Mouse (Mus musculus) liver, embryonic 14.5 days (tissue): Measurements from ENCODE around the gene Spns3. TPM values are rescaled to one million over a fixed set of nuclear protein-coding genes. Genes with fewer than 3 reads are reported as not detected.
A peak's percentile ranks its signal among the peaks of the same experiment; 100 is the strongest.

Experiments used
- ATAC-seq: fragments of 200-750 bp; cut with Nextera tagmentation; 2 replicates; pipeline ENCODE4 v1.8.0; 2017; ENCODE audit warnings: moderate number of reproducible peaks, mild to moderate bottlenecking, moderate library complexity; ENCODE audit not compliant: insufficient read depth
- DNase-seq, 3 experiments: peaks; one replicate each; pipeline ENCODE4 v3.0.0-alpha.2; 2012 to 2013; ENCODE audit warnings: low read depth in 3 of 3, low spot score in 3 of 3
- H3K27ac ChIP-seq: fragments of 300-500 bp; sonication (generic); 2 replicates; pipeline ENCODE4 v1.5.1; 2014; ENCODE audit warnings: moderate library complexity, mild to moderate bottlenecking, control low read depth, inconsistent platforms
- H3K27me3 ChIP-seq: fragments of 300-500 bp; sonication (generic); 2 replicates; pipeline ENCODE4 v1.6.1; 2014; ENCODE audit warnings: mild to moderate bottlenecking, low read length, moderate library complexity; ENCODE audit not compliant: control insufficient read depth, insufficient read depth
- H3K36me3 ChIP-seq: fragments of 300-500 bp; sonication (generic); replicated peaks from 2 replicates; pipeline ENCODE4 v1.6.1; 2014; ENCODE audit warnings: low read depth; ENCODE audit not compliant: control insufficient read depth, insufficient read depth
- H3K4me1 ChIP-seq, 2 experiments: fragments of 200-500 bp in 1 of 2; fragments of 300-500 bp in 1 of 2; sonication (generic) in 1 of 2; replicated peaks; 2 replicates each; pipeline ENCODE4 v1.6.1; 2012 to 2014; ENCODE audit warnings: antibody characterized with exemption in 1 of 2, inconsistent platforms in 1 of 2, low read length in 1 of 2; ENCODE audit not compliant: control insufficient read depth in 2 of 2, insufficient read depth in 2 of 2
- H3K4me2 ChIP-seq: fragments of 300-500 bp; sonication (generic); 2 replicates; pipeline ENCODE4 v1.6.1; 2014; ENCODE audit warnings: low read depth, mild to moderate bottlenecking, control low read depth, moderate library complexity
- H3K4me3 ChIP-seq, 2 experiments: fragments of 200-500 bp in 1 of 2; fragments of 300-500 bp in 1 of 2; sonication (generic) in 1 of 2; 2 replicates each; pipeline ENCODE4 v1.5.1; 2012 to 2014; ENCODE audit warnings: low read depth in 2 of 2, low read length in 2 of 2, mild to moderate bottlenecking in 2 of 2, control low read depth in 1 of 2, inconsistent platforms in 1 of 2, moderate library complexity in 1 of 2; ENCODE audit not compliant: insufficient read depth in 1 of 2
- H3K9ac ChIP-seq: fragments of 300-500 bp; sonication (generic); replicated peaks from 2 replicates; pipeline ENCODE4 v1.6.1; 2014; ENCODE audit warnings: mild to moderate bottlenecking, control low read depth, moderate library complexity
- H3K9me3 ChIP-seq: fragments of 300-500 bp; sonication (generic); 2 replicates; pipeline ENCODE4 v1.6.1; 2016; ENCODE audit warnings: low read length, mixed read lengths; ENCODE audit not compliant: control insufficient read depth
- CTCF ChIP-seq: IDR thresholded peaks from 2 replicates; pipeline ENCODE4 v1.5.1; 2016; ENCODE audit warnings: antibody characterized with exemption, low read depth, control low read depth
- EP300 ChIP-seq: IDR thresholded peaks from 2 replicates; pipeline ENCODE4 v1.6.1; 2016; ENCODE audit warnings: antibody characterized with exemption, low read depth
- WGBS: fragments of 180-500 bp; shearing (Covaris S2); extraction: QIAGEN DNeasy Blood & Tissue Kit; methylation state at CpG from one replicate; pipeline ENCODE4 v1.1.7; 2014; ENCODE audit not compliant: insufficient replicate concordance; 5-methylcytosine and 5-hydroxymethylcytosine counted together
- polyA plus RNA-seq, 2 experiments: library from polyadenylated mRNA; depleted of rRNA in 1 of 2; stranded (reverse) in 1 of 2; unstranded in 1 of 2; fragments of >200 nt; fragmentation: Nextera tagmentation in 1 of 2; extraction: Ambion mirVana in 1 of 2; gene quantifications; 2 replicates each; pipeline versions ENCODE4 v1.2.1 to v1.2.3; 2012 to 2014

Spns3 gene
- polyA plus RNA-seq, 2 experiments: 1.3 TPM

GRCm38 (mm10) chr11:72446311-72447105 lies 103.8 kb downstream of the Spns3 start:
- H3K27me3 ChIP-seq: no peaks in the 10 kb centered on the region
- no peaks in the 10 kb centered on the region for H3K9me3 ChIP-seq
- ATAC-seq (no peak), DNase-seq (no peak)
- H3K4me2 ChIP-seq: no peak overlapping the region
- H3K4me3 ChIP-seq: no peak overlapping the region
- H3K36me3 ChIP-seq: peaks cover 87% of the 10 kb centered on the region
- no peak overlapping the region for H3K27ac ChIP-seq
- peak; percentile 77 for TF ChIP-seq CTCF
- no peak for TF ChIP-seq EP300
- no peak overlapping the region for H3K9ac ChIP-seq
- peaks cover 0 to 7% of the 10 kb centered on the region in 2 experiments for H3K4me1 ChIP-seq
- 67% methylated on average over 6 of the region's 6 CpGs for WGBS

Other genes starting within 250 kb of the Spns3 start
- gene Xaf1, start 248.9 kb downstream of the Spns3 start, polyA plus RNA-seq (2012; rRNA removed): 0.64 and 1.6 TPM in 2 replicates
- gene Xaf1, start 248.9 kb downstream of the Spns3 start, polyA plus RNA-seq (2014; fragmentation: Nextera tagmentation; extraction: Ambion mirVana): 1.7 TPM in 2 replicates
- not detected in 2 replicates for gene Fbxo39, start 236.1 kb downstream of the Spns3 start, polyA plus RNA-seq (2012; rRNA removed)
- gene Fbxo39, start 236.1 kb downstream of the Spns3 start, polyA plus RNA-seq (2014; fragmentation: Nextera tagmentation; extraction: Ambion mirVana): not detected in 2 replicates
- not detected in 2 replicates for gene Tekt1, start 188.1 kb downstream of the Spns3 start, polyA plus RNA-seq (2012; rRNA removed)
- not detected in 2 replicates for gene Tekt1, start 188.1 kb downstream of the Spns3 start, polyA plus RNA-seq (2014; fragmentation: Nextera tagmentation; extraction: Ambion mirVana)
- gene Smtnl2, start 138.8 kb downstream of the Spns3 start, polyA plus RNA-seq (2012; rRNA removed): 1.1 and 1.3 TPM in 2 replicates
- 0.85 and 0.86 TPM in 2 replicates for gene Smtnl2, start 138.8 kb downstream of the Spns3 start, polyA plus RNA-seq (2014; fragmentation: Nextera tagmentation; extraction: Ambion mirVana)
- gene Ggt6, start 115.0 kb downstream of the Spns3 start, polyA plus RNA-seq (2012; rRNA removed): 0.10 and 0.18 TPM in 2 replicates
- 0.25 and 0.38 TPM in 2 replicates for gene Ggt6, start 115.0 kb downstream of the Spns3 start, polyA plus RNA-seq (2014; fragmentation: Nextera tagmentation; extraction: Ambion mirVana)
- gene Mybbp1a, start 109.2 kb downstream of the Spns3 start, polyA plus RNA-seq (2012; rRNA removed): 31.0 and 56.3 TPM in 2 replicates
- 65.5 and 72.6 TPM in 2 replicates for gene Mybbp1a, start 109.2 kb downstream of the Spns3 start, polyA plus RNA-seq (2014; fragmentation: Nextera tagmentation; extraction: Ambion mirVana)
- gene Spns2, start 60.6 kb downstream of the Spns3 start, polyA plus RNA-seq (2012; rRNA removed): 8.6 and 12.9 TPM in 2 replicates
- gene Spns2, start 60.6 kb downstream of the Spns3 start, polyA plus RNA-seq (2014; fragmentation: Nextera tagmentation; extraction: Ambion mirVana): 3.8 and 6.3 TPM in 2 replicates
- gene Ube2g1, start 56.8 kb upstream of the Spns3 start, polyA plus RNA-seq (2012; rRNA removed): 5.6 and 7.5 TPM in 2 replicates
- gene Ube2g1, start 56.8 kb upstream of the Spns3 start, polyA plus RNA-seq (2014; fragmentation: Nextera tagmentation; extraction: Ambion mirVana): 21.7 and 22.7 TPM in 2 replicates
- gene Ankfy1, start 139.5 kb upstream of the Spns3 start, polyA plus RNA-seq (2012; rRNA removed): 9.4 and 10.5 TPM in 2 replicates
- 11.9 and 14.6 TPM in 2 replicates for gene Ankfy1, start 139.5 kb upstream of the Spns3 start, polyA plus RNA-seq (2014; fragmentation: Nextera tagmentation; extraction: Ambion mirVana)
- gene Cyb5d2, start 245.6 kb upstream of the Spns3 start, polyA plus RNA-seq (2012; rRNA removed): 1.7 and 2.0 TPM in 2 replicates
- gene Cyb5d2, start 245.6 kb upstream of the Spns3 start, polyA plus RNA-seq (2014; fragmentation: Nextera tagmentation; extraction: Ambion mirVana): 1.7 and 2.8 TPM in 2 replicates
- 5.1 TPM in 2 replicates for gene Zzef1, start 245.7 kb upstream of the Spns3 start, polyA plus RNA-seq (2012; rRNA removed)
- gene Zzef1, start 245.7 kb upstream of the Spns3 start, polyA plus RNA-seq (2014; fragmentation: Nextera tagmentation; extraction: Ambion mirVana): 4.4 and 4.9 TPM in 2 replicates